Mouse (Mus musculus): ENCODE results near the gene Ogg1.
"Not testable (repeated sequence)": the region's sequence is repeated elsewhere in the genome, so short reads cannot be mapped to it uniquely, and the experiment has no call there.

Gene Ogg1

GRCm38 (mm10) chr6:113331721-113332120 is 4.9 kb downstream of the Ogg1 start:
- DNase-seq (ENCODE audit: low spot score): no peak

GRCm38 (mm10) chr6:113332734-113333133 is 6.0 kb downstream of the Ogg1 start:
- DNase-seq (ENCODE audit: low spot score): not testable (repeated sequence)

GRCm38 (mm10) chr6:113333137-113333950 is 6.6 kb downstream of the Ogg1 start:
- peak; percentile 68 for DNase-seq (ENCODE audit: low spot score)

GRCm38 (mm10) chr6:113334216-113334615 is 7.4 kb downstream of the Ogg1 start:
- no peak for DNase-seq (ENCODE audit: low spot score)

- DNase-seq (ENCODE audit: low spot score): no peak
Observed at GRCm38 (mm10) chr6:113336852-113337620, 10.3 kb downstream of the Ogg1 start.

GRCm38 (mm10) chr6:113341574-113341973 is 14.8 kb downstream of the Ogg1 start:
- DNase-seq (ENCODE audit: low spot score): no peak

GRCm38 (mm10) chr6:113342297-113342696 is 15.5 kb downstream of the Ogg1 start:
- DNase-seq (ENCODE audit: low spot score): no peak

- DNase-seq (ENCODE audit: low spot score): peak; percentile 64
Observed at GRCm38 (mm10) chr6:113343177-113344092, 16.7 kb downstream of the Ogg1 start, which contains the start of gene Camk1. Gene Camk1, minus strand, starts transcription at chr6:113343984.

- peak; percentile 48 for DNase-seq (ENCODE audit: low spot score)
Observed at GRCm38 (mm10) chr6:113344321-113344720, 17.5 kb downstream of the Ogg1 start.

- no peak for DNase-seq (ENCODE audit: low spot score)
Observed at GRCm38 (mm10) chr6:113346897-113347296, 20.1 kb downstream of the Ogg1 start.

GRCm38 (mm10) chr6:113350538-113350937 is 23.8 kb downstream of the Ogg1 start:
- no peak for DNase-seq (ENCODE audit: low spot score)

GRCm38 (mm10) chr6:113351161-113351560 is 24.4 kb downstream of the Ogg1 start:
- no peak for DNase-seq (ENCODE audit: low spot score)

GRCm38 (mm10) chr6:113351653-113352052 is 24.9 kb downstream of the Ogg1 start:
- DNase-seq (ENCODE audit: low spot score): no peak

- no peak for DNase-seq (ENCODE audit: low spot score)
Observed at GRCm38 (mm10) chr6:113352820-113353219, 26.0 kb downstream of the Ogg1 start.

- no peak for DNase-seq (ENCODE audit: low spot score)
Observed at GRCm38 (mm10) chr6:113353696-113354095, 26.9 kb downstream of the Ogg1 start.

GRCm38 (mm10) chr6:113361476-113361875 is 34.7 kb downstream of the Ogg1 start:
- DNase-seq (ENCODE audit: low spot score): no peak

- DNase-seq (ENCODE audit: low spot score): no peak
Observed at GRCm38 (mm10) chr6:113362241-113362640, 35.5 kb downstream of the Ogg1 start.

GRCm38 (mm10) chr6:113364518-113365135 is 37.9 kb downstream of the Ogg1 start:
- DNase-seq (ENCODE audit: low spot score): no peak

- no peak for DNase-seq (ENCODE audit: low spot score)
Observed at GRCm38 (mm10) chr6:113366639-113367038, 39.9 kb downstream of the Ogg1 start.

GRCm38 (mm10) chr6:113367574-113367973 is 40.8 kb downstream of the Ogg1 start:
- DNase-seq (ENCODE audit: low spot score): no peak

- no peak for DNase-seq (ENCODE audit: low spot score)
Observed at GRCm38 (mm10) chr6:113368124-113368523, 41.4 kb downstream of the Ogg1 start.

GRCm38 (mm10) chr6:113368577-113368976 is 41.8 kb downstream of the Ogg1 start:
- no peak for DNase-seq (ENCODE audit: low spot score)

Data from testis, postnatal 14 days (tissue).